Mouse (Mus musculus): ENCODE measurements at regions not wholly inside any gene's neighbourhood (a gene's known extent, or its start where the extent isn't known, plus 50 kb on each side); places are given as distances from the start of the nearest gene placed in this dataset.

DNA sequence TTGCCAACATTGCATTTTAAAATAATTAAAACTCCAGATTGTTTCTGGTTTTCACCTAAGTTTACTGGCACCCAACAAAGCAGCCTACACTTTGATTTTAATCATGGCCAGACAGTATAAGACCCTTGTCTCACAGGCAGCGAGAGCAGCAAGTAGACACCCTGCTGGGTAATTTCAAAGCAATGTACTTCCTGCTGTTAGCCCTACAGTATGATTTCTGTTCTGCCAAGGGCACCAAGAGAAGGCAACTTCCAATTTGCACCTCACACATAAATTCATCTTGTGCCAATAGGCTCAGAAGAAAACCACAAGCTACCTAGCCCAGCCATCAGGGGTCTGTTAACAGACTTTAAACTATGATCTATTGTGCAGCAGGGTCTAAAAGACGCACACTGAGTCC is 186.7 kb upstream of the Hand2 start:
- TF ChIP-seq CTCF (IDR thresholded peaks at IDR 0.05; ENCODE audit: low read depth) (no peak), EP300 (IDR thresholded peaks at IDR 0.05; ENCODE audit: low read depth) (no peak)
